Mouse (Mus musculus) neural tube, embryonic 12.5 days (tissue): ENCODE results near the gene Spen. TPM values are rescaled to one million over a fixed set of nuclear protein-coding genes. Genes with fewer than 3 reads are reported as not detected.
A peak's percentile ranks its signal among the peaks of the same experiment; 100 is the strongest.

Source experiments
- ATAC-seq: fragments of 200-750 bp; cut with Nextera tagmentation; 2 replicates; pipeline ENCODE4 v1.8.0; 2017; ENCODE audit warnings: low read depth, mild to moderate bottlenecking, moderate TSS enrichment, moderate library complexity; ENCODE audit not compliant: low FRiP score
- H3K27ac ChIP-seq: fragments of 300-500 bp; sonication (generic); 2 replicates; pipeline ENCODE4 v1.5.1; 2016
- H3K27me3 ChIP-seq: fragments of 300-500 bp; sonication (generic); replicated peaks from 2 replicates; pipeline ENCODE4 v1.6.1; 2016; ENCODE audit warnings: mild to moderate bottlenecking
- H3K36me3 ChIP-seq: fragments of 300-500 bp; sonication (generic); 2 replicates; pipeline ENCODE4 v1.6.1; 2016; ENCODE audit warnings: mild to moderate bottlenecking
- H3K4me1 ChIP-seq: fragments of 300-500 bp; sonication (generic); 2 replicates; pipeline ENCODE4 v1.6.1; 2016
- H3K4me2 ChIP-seq: fragments of 300-500 bp; sonication (generic); replicated peaks from 2 replicates; pipeline ENCODE4 v1.6.1; 2016; ENCODE audit warnings: mild to moderate bottlenecking
- H3K4me3 ChIP-seq: fragments of 300-500 bp; sonication (generic); 2 replicates; pipeline ENCODE4 v1.5.1; 2016
- H3K9ac ChIP-seq: fragments of 300-500 bp; sonication (generic); 2 replicates; pipeline ENCODE4 v1.6.1; 2016; ENCODE audit warnings: mild to moderate bottlenecking
- H3K9me3 ChIP-seq: fragments of 300-500 bp; sonication (generic); 2 replicates; pipeline ENCODE4 v1.6.1; 2016; ENCODE audit warnings: mild to moderate bottlenecking
- WGBS: fragments of 180-500 bp; shearing (Covaris S2); methylation state at CpG from one replicate; pipeline ENCODE4 v1.1.7; 2016; 5-methylcytosine and 5-hydroxymethylcytosine counted together
- polyA plus RNA-seq: library from polyadenylated mRNA; unstranded; fragments of >200 nt; fragmentation: Nextera tagmentation; extraction: Ambion mirVana; gene quantifications from 2 replicates; pipeline ENCODE4 v1.2.1, GENCODE M21; 2016

The Spen gene
- 21.1 and 21.3 TPM in 2 replicates for polyA plus RNA-seq

DNA sequence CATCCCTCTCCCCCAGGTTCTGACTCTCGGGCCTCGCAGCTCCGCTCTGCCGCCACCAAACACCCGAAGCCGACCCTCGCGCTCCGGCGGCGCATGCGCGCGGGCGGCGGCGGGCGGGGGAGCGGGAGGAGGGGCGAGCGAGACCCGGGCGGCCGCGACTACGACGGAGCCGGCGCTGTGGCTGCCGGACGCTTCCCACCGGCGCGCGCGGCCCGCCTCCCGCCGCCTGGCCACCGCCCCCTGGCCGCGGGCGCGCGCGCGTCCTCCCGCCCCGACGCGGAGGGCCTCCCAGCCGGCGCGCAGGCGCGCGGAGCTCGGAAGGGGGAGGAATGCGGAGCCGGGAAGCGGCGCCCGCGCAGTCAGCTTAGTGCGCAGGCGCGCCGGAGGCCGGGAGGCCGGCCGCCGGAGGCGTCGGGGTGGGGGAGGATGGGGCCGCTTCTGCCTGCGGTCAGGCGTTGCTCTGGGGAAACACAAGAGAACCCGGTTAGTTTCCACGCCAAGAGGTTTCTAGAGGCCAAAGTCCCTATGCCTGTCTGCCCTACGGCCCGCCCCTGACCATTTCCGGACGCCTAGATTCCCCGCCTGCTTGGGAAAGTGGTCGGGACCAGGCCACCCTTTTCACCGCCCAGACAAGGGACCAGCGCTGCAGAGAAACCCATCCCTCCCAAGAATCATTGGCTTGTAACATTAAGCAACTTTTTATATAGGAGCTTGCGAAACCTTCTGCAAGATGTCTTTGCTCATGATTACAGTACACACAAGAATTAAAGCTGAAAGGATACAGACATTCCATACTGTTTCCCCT, at the start of gene Spen:
TSS of gene Spen (minus strand) at position 190 of the 805 bp plus-strand sequence.
- H3K9ac ChIP-seq, result peak within 1 kb of the TSS; percentile 98
- H3K36me3 ChIP-seq, result no peaks in the 10 kb centered on the region
- ATAC-seq, result peak; percentile 66
- peaks cover 24% of the 10 kb centered on the region for H3K4me1 ChIP-seq
- H3K4me3 ChIP-seq, result peak within 1 kb of the TSS; percentile 100
- H3K4me2 ChIP-seq, result peak within 1 kb of the TSS; percentile 87
- peak within 1 kb of the TSS; percentile 93 for H3K27ac ChIP-seq
- H3K27me3 ChIP-seq, result no peaks in the 10 kb centered on the region
- H3K9me3 ChIP-seq, result no peaks in the 10 kb centered on the region
- WGBS, result under 1% methylated on average over 54 of the region's 88 CpGs

DNA sequence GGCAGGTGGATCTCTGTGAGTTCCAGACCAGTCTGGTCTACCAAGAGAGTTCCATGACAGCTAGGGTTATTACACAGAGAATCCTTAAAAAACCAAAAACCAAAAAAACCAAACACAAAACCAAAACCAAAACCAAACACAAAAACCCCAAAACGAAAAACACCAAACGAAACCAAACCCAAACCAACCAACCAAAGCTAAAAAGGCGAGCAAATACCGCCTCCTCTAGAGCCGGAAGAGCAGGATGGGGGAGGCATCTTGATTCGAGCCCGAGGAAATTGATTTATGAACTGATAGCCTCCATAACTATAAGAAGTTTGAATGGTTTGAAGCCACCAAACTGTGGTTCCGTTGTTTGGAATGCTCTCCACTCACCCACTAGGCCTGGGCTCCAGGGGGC, 45.5 kb upstream of the Spen start:
- no peak overlapping the region for H3K4me2 ChIP-seq
- no peaks in the 10 kb centered on the region for H3K9me3 ChIP-seq
- WGBS, result 92% methylated on average over 8 of the region's 8 CpGs
- H3K27ac ChIP-seq, result no peak overlapping the region
- H3K27me3 ChIP-seq, result no peaks in the 10 kb centered on the region
- H3K9ac ChIP-seq, result no peak overlapping the region
- ATAC-seq, result no peak
- H3K36me3 ChIP-seq, result peaks cover 10% of the 10 kb centered on the region
- no peaks in the 10 kb centered on the region for H3K4me1 ChIP-seq
- no peak overlapping the region for H3K4me3 ChIP-seq

DNA sequence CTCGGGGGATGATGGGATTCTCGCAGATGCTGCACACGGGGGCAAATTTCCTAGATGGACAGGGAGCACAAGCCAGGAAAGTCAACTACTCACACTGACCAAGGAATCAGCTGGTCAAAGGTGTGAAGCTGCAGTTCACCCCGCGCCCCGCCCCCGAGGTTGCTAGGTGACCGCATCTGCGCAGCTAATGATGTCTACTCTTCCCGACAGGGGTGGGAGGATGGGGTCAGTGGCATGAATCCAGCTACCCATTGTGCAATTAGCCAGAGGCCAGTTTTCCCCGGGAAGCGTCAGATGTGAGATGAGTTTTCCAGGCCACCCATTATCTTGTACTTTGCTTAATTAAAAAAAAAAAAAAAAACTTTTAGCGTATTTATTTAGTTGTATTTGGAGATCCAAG, 42.7 kb upstream of the Spen start:
- Histone ChIP-seq H3K4me1 (no peaks in the 10 kb centered on the region), H3K27ac (no peak overlapping the region), H3K27me3 (no peaks in the 10 kb centered on the region), H3K9ac (no peak overlapping the region), H3K4me3 (no peak overlapping the region), H3K4me2 (no peak overlapping the region), H3K36me3 (peaks cover 14% of the 10 kb centered on the region), H3K9me3 (no peaks in the 10 kb centered on the region)
- no peak for ATAC-seq
- 85% methylated on average over 13 of the region's 13 CpGs for WGBS

DNA sequence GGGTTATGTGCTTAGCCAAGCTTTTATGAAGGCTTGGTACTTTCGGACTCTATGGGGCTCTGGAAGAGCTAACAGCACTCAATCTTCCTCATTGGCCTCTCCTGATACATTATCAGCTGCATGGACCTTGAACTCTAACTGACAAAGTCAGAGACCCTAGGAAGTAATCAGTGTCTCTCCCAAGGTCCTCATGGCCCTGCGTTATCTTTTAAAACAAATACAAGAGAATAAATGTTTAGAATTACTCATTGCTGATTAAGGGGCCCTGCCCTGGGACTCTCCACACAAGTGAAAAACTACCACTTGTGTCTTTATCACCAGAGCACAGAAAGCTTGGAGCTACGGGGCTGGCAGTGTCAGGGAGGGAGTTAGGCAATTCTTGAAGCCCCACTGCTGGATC, 40.4 kb upstream of the Spen start:
- no peak overlapping the region for H3K4me2 ChIP-seq
- no peaks in the 10 kb centered on the region for H3K9me3 ChIP-seq
- no peaks in the 10 kb centered on the region for H3K4me1 ChIP-seq
- ATAC-seq, result no peak
- H3K4me3 ChIP-seq, result no peak overlapping the region
- 85% methylated on average over 3 of the region's 3 CpGs for WGBS
- no peaks in the 10 kb centered on the region for H3K27me3 ChIP-seq
- H3K27ac ChIP-seq, result no peak overlapping the region
- H3K9ac ChIP-seq, result no peak overlapping the region
- peaks cover 9% of the 10 kb centered on the region; the same call in 1 of the 2 replicates for H3K36me3 ChIP-seq

DNA sequence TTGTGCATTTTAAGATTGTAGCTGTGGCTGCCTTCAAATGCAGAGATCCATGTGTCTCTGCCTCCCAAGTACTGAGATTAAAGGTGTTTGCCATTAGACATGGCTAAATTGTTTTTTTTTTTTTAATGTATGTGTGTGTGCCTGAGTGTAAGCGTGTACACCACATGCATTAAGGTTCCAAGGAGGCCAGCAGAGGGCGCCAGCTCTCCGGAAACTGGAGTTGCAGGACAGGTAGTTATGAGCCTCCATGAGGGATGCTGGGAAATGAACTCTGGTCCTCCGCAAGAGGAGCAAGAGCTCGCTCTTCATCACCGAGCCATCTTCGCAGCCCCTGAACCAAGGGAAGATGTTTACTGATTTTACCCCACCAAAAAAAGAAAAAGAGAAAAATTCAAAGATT, 38.5 kb upstream of the Spen start:
- H3K4me1 ChIP-seq, result no peaks in the 10 kb centered on the region
- no peak overlapping the region for H3K9ac ChIP-seq
- no peaks in the 10 kb centered on the region for H3K9me3 ChIP-seq
- no peak for ATAC-seq
- H3K36me3 ChIP-seq, result peaks cover 9% of the 10 kb centered on the region; the same call in 1 of the 2 replicates
- H3K27ac ChIP-seq, result no peak overlapping the region
- H3K4me2 ChIP-seq, result no peak overlapping the region
- H3K4me3 ChIP-seq, result no peak overlapping the region
- H3K27me3 ChIP-seq, result no peaks in the 10 kb centered on the region
- 96% methylated on average over 7 of the region's 7 CpGs for WGBS

DNA sequence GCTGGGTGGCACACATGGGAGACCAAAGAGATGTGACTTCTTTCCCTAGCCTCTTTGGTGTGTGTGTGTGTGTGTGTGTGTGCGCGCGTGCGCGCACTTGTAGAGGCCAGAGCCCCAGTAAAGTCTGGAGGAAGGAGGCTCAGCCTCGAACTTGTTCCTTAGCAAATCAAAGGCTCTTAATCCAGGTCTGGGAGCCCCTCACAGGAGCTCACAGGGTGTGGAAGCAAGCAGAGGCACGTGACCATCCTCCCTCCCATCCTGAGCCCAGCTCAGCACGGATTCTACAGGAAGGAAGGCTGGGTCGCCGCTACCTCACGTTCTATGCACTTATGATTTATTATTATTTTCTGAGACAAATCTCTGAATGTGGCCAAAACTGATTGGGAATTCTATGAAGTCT, 38.0 kb upstream of the Spen start:
- WGBS, result 89% methylated on average over 11 of the region's 11 CpGs
- no peak overlapping the region for H3K4me3 ChIP-seq
- no peaks in the 10 kb centered on the region for H3K4me1 ChIP-seq
- H3K27ac ChIP-seq, result no peak overlapping the region
- H3K27me3 ChIP-seq, result no peaks in the 10 kb centered on the region
- H3K4me2 ChIP-seq, result no peak overlapping the region
- no peak for ATAC-seq
- no peak overlapping the region for H3K9ac ChIP-seq
- H3K36me3 ChIP-seq, result peaks cover 9% of the 10 kb centered on the region; the same call in 1 of the 2 replicates
- no peaks in the 10 kb centered on the region for H3K9me3 ChIP-seq

DNA sequence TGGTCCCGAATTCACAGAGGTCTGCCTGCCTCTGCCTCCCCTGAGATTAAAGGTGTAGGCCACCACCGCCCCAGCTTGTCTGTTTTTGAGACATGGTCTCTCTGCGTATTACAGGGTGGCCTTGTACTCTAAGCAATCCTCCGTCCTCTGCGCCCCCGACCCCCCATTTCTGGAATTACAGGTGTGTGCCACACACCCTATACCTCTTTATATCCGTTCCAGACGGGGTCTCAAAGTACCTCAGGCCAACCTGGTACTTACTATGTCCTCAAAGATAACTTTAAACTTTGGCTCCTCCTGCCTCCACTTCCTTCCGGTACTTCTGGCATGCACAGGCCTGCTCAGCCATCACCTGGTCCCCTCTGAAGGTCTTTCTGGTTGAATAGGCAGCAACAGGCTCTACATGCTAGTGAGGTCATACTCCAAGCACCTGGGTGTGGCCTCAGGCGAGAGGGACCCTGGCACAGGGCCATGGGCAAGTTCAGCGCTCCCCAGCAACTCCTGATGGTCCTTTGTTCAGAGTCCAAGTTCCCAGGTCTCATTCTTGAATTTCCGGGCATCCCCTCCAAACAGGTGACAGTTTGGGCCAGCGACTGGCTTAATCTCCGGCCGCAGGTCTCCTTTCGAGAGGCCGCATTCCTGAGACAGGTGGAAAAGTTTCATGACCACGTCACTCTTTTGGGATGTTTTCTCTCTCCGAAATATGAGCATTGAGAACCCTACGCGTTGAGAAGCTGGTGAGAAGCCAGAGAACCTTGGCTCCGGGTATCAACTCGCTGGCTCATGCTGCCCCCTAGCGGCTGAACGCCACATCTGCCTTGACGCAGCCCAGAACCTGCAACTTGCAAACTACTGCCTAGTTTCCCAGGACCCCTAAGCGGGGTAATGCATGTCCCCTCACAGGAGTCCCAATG, 36.6 kb upstream of the Spen start:
- Histone ChIP-seq H3K27ac (no peak overlapping the region), H3K4me2 (no peak overlapping the region), H3K36me3 (peaks cover 9% of the 10 kb centered on the region; the same call in 1 of the 2 replicates), H3K9ac (no peak overlapping the region), H3K9me3 (no peaks in the 10 kb centered on the region), H3K4me3 (no peak overlapping the region), H3K27me3 (no peaks in the 10 kb centered on the region), H3K4me1 (no peaks in the 10 kb centered on the region)
- 47% methylated on average over 27 of the region's 27 CpGs for WGBS
- ATAC-seq, result peak; percentile 50; the same call in 1 of the 2 replicates

DNA sequence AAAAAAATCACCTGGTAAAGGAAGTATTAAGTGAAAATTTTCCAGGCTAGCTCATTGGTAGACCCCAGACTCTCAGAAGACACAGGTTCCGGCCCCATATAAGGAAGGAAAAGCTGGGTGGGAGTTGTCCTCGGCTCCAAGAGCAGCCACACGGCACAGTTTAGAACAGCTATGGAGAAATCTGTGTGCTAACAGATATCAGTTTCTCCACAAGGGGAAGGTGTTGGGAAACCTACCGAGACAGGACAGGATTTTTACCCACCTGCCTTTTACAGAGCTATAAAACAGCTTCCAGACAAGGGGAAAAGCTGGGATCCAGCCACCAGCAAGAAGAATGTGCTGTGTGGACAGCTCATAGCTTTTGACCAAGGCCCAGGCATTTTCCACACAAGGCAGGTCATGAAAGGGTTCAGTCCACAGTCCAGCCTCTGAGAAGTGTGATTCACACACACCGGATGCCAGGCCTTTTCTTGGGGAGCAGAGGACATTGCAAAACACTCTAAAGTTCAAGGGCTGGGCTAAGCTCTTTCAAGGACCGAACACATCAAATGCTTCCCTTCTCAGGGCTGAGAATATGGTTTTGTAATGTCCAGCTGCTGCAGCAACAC, 35.1 kb upstream of the Spen start:
- no peaks in the 10 kb centered on the region for H3K4me1 ChIP-seq
- H3K9me3 ChIP-seq, result no peaks in the 10 kb centered on the region
- H3K4me2 ChIP-seq, result no peak overlapping the region
- peaks cover 5% of the 10 kb centered on the region; the same call in 1 of the 2 replicates for H3K36me3 ChIP-seq
- H3K9ac ChIP-seq, result no peak overlapping the region
- H3K4me3 ChIP-seq, result no peak overlapping the region
- H3K27me3 ChIP-seq, result no peaks in the 10 kb centered on the region
- 82% methylated on average over 6 of the region's 6 CpGs for WGBS
- ATAC-seq, result no peak
- no peak overlapping the region for H3K27ac ChIP-seq

DNA sequence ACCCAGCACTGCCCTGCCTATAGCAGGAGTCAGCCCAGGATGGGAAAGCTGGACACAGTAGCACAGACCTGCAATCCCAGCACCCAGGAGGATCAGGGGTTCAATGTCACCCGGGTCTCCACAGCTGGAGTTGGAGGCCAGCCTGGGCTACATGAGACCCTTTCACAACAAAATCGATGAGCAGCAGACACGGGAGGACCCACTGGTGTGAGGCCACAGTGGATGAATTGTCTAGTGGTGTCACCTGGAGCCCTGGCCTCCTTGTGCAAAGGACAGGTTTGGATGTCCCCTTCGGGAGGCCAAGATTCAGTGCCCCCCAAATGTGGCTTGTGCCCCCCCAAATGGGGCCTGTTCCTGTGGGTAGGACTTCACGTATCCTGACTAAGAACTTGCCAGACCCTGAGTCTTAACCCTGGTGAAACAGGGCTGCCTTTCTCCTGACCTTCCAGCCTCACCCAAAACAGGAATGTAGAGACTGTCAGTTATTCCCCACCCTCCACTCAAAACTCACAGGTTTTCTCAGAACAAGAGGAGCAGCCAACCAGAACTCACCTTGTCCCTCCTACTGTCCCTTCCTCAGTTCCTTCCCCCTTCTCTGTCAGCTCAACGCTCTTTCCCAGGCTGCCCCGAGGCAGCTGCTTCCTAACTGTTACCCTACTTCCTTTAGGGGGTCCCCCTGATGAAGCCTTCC, 34.4 kb upstream of the Spen start:
- no peaks in the 10 kb centered on the region for H3K9me3 ChIP-seq
- no peak overlapping the region for H3K4me3 ChIP-seq
- ATAC-seq, result no peak
- H3K4me2 ChIP-seq, result no peak overlapping the region
- no peak overlapping the region for H3K27ac ChIP-seq
- no peaks in the 10 kb centered on the region for H3K4me1 ChIP-seq
- H3K36me3 ChIP-seq, result peaks cover 5% of the 10 kb centered on the region; the same call in 1 of the 2 replicates
- H3K27me3 ChIP-seq, result no peaks in the 10 kb centered on the region
- no peak overlapping the region for H3K9ac ChIP-seq
- 86% methylated on average over 7 of the region's 7 CpGs for WGBS

DNA sequence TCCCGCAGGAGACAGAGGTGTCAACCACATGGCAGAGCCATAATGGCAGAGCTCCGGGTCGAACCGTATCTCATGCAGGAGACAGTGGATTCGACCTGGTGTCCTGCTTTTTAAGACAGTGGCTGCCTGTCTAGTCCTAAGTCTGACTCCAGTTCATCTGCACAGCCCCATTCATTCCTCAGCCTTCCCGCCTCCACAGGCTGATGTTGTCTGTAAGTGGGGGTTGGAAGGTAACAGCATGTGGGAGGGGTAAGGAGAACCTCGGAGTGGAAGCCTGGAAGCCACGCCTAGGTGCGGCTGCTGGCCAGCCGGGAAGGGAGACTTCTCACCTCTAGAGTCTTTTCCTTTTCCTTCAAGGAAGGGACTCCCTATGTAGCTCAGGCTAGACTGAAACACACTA, 33.5 kb upstream of the Spen start:
- WGBS, result 75% methylated on average over 10 of the region's 10 CpGs
- Histone ChIP-seq H3K4me1 (no peaks in the 10 kb centered on the region), H3K36me3 (no peaks in the 10 kb centered on the region), H3K27me3 (no peaks in the 10 kb centered on the region), H3K9me3 (no peaks in the 10 kb centered on the region), H3K9ac (no peak overlapping the region), H3K4me2 (no peak overlapping the region), H3K27ac (no peak overlapping the region), H3K4me3 (no peak overlapping the region)
- ATAC-seq, result no peak

DNA sequence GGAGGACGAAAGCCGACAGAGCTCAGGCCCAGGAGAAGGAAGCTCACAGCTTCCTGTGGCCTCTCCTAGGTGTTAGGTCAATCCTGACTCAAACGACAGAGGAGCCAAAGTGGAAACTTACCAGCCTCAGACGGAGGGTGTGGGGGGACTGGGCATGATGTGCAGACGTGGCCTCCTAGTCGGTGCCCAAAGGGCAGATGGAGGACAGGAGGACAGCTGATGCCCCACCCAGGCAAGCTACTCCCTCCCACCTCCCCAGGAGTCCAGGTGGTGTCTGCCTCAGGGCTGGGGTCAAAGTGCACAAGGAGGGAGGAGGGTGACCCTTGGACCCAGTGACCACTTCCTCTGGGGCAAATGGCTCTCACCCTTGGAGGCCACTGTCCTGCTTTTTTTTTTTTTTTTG, 32.9 kb upstream of the Spen start:
- no peaks in the 10 kb centered on the region for H3K4me1 ChIP-seq
- H3K9me3 ChIP-seq, result no peaks in the 10 kb centered on the region
- no peak for ATAC-seq
- H3K27me3 ChIP-seq, result no peaks in the 10 kb centered on the region
- H3K9ac ChIP-seq, result no peak overlapping the region
- H3K36me3 ChIP-seq, result no peaks in the 10 kb centered on the region
- H3K27ac ChIP-seq, result no peak overlapping the region
- H3K4me3 ChIP-seq, result no peak overlapping the region
- H3K4me2 ChIP-seq, result no peak overlapping the region
- WGBS, result 69% methylated on average over 6 of the region's 6 CpGs
